Mouse (Mus musculus): ENCODE measurements at regions not wholly inside any gene's neighbourhood (a gene's known extent, or its start where the extent isn't known, plus 50 kb on each side); places are given as distances from the start of the nearest gene placed in this dataset.
A peak's percentile ranks its signal among the peaks of the same experiment; 100 is the strongest.

DNA sequence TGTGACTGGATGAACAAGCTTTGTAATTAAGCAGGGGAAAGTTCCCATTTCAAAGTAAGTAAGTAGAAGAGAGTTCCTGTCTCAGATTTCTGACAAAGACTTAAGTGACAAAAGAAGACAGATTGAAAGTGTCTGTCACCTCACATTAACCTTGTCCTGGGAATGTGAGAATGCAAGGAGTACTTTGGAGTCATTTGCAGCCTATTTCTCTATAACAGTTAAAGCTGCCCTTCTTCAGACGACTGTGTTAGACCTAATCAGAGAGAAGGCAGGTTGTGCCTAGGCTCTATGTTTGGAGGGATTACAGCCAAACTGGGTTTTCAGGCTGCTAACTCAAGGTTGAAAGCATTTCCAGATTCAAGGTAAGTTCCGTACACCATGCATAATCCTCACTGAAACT lies 446.5 kb downstream of the Pdgfc start:
- DNase-seq (ENCODE audit: low read depth), result no peak

DNA sequence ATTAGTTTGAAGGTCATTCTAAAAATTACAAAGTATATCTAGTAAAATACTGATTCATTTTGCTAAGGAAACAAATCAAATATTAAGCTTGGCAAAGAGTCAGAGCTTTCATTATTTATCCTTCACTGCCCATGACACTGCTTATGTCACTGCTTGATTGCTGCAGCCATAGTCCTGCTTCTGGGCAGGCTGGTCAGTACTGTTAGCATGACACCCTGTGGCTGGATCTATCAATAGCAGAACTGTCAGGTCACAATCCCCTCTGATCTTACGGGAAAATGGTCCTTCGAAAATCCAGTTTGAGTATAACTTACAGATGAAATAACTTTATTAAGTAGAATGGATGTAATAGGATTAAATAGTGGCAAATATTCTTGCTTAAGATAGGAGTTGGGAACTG lies 447.1 kb downstream of the Pdgfc start:
- peak; percentile 36 for DNase-seq (ENCODE audit: low read depth)

DNA sequence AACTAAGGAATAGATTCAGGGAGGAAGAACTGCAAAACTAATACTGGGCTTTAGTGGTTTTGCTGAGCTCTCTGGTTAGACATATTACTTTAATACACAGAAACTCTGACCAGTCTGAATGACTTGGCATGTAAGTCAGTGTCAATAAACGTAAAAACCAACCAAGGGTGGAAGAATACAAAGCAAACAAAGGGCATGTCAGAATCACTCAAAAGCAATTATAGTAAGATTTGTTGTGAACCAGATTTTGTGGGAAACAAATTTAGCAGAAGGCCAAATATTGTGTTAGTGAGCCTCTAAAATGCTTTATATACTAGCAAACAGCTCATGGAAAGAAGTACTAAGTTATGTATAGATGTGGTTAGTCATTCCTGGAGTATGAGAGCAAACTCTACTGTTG lies 427.1 kb upstream of the Ctso start:
- DNase-seq (ENCODE audit: low read depth), result no peak

GRCm38 (mm10) chr3:81508611-81509010 lies 423.8 kb upstream of the Ctso start:
- no peak for DNase-seq (ENCODE audit: low read depth)

DNA sequence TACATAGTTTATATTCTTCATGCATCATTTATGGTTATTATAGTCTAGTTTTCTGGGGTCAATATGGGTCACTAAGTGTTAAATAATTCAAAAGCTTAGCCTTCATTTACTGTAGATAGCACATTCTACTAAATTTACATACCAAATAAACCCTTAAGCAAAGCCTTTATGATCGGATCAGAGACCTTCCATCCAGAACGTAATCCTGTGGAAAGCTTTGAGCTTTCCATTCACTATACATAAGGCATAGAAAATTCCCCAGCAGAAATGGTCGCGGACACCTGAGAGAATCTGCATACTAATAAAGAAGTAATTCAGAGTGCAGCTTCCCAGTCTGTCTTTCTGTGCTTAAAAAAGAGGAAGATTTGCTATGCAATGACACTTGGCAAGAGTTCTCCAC lies 410.6 kb upstream of the Ctso start:
- DNase-seq (ENCODE audit: low read depth), result no peak

DNA sequence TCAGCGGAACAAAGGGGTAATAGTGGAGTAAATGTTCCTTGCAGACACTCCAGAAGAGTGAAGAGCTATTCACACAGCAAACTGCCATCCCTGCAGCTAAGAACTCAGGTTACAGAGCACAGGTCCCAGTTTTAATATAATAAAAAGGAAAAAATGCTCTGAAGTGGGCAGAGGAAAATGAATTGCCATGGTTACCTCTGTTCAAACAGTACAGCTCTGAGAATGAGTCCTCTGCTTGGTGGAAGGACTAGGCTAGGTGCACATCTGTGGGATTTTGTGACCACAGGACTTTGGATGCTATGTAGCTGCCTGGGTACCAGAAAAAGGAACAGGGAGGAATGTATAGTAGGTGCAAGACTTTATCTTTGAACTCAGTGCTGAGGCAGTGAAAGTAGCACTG lies 401.5 kb upstream of the Ctso start:
- DNase-seq (ENCODE audit: low read depth), result no peak

DNA sequence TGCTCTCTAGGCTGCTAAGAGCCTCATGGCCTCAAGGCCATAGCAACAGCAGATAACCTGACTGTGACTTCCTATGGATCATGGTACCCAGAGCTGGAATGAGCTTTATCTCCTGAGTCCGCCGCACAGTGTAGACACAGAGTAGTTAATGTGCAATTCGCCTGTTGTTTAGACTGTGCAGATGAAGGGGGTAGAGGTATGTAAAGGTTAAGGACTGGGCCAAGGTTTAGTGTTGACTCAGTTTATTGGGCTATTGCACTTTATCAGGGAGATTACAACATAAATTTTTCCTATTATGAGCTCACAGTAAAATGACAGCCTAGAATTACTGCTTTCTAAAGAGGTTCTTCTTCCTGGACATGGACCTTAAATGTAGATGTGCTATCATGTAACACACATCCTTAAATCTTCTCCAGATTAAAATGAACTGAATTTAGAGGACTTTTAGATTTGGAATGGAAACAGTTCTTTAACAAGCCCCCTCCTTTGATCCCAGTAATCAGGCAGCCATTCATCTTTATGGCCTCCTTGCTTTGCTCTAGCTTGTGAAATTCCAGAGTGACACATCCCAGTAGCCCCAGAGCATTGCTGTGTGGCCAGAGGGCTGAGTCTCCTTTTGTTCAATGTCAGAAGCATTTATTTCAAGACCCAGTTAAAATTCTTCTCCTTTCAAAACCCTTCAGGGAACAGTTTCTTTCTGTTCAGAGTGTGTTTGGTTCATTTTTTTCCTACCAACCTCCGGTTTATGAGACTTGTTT lies 396.8 kb upstream of the Ctso start:
- no peak for DNase-seq (ENCODE audit: low read depth)

GRCm38 (mm10) chr3:81554773-81555172 lies 377.6 kb upstream of the Ctso start:
- DNase-seq (ENCODE audit: low read depth), result no peak

DNA sequence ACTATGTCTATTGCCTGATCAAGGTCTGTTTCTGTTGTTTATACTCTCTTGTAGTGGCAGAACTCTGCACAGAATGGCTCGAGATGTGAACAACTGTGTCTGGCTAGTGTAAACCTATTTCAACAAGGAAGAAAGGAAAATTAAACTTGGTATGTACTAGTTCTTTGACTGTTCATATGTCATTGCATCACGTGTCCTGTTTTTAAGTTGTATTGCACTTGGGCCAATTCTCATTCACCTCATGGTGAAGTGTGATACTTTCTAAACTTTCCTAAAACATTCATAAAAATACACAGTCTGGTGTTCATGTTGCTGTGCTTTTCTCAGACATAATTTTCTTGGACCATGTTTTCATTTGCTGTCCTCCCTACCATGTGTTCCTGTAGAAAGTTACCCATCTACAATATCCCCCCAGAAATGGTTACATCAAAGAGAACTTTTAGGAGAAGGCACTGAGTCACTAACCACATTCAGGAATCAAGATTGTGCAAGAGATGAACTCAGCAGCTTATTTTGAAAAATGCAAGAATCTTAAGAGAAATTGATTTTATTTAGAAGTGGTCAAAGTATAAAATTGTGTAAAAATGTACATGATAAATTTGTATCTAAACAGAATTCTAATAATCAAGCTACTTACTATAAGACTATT lies 369.7 kb upstream of the Ctso start:
- DNase-seq (ENCODE audit: low read depth), result peak; percentile 89

DNA sequence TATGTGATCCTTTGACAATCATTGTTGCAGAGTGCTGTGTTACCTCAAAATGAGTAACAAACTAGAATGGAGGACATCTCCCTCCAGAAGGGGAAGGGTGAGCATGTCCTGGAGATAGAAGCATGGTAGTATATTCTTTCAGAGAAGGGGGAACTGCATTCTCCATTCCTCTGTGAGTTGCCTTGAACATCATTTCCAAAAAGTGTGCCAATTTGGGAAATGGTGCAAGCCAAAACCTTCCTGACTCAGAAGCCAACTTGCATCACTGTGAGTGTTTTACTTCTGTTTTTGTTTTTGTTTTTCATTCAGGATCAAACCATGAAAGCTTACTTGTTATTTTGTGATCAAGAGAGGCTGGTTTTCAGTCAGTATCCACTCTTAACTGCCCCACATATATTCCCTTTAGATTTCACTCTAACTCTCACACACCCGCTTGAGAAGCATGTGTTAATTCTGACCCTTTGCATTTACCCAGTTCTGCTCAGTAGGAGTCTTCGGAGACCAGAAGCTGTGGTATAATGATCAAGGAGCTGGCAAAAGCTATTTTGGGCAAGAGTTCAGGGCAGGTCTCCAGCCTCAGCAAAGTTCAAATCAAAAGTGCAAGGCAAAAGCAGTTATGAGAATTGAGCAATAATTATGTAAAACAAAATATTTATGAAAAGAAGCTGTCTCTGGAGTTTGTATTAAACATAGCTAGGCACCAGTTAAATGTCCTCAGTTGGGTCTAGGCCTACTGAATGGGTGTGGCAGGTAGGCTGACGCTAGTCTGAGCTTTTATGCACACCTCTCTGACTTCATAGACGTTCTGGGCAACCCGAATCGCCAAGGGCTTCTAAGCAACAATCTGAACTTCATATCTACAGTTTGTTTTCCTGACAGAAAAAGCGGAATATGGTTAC lies 368.3 kb upstream of the Ctso start:
- DNase-seq (ENCODE audit: low read depth), result peak; percentile 43

- no peak for DNase-seq (ENCODE audit: low read depth)
Observed at GRCm38 (mm10) chr3:81564757-81565063, 367.7 kb upstream of the Ctso start.

GRCm38 (mm10) chr3:81583387-81584027 lies 348.9 kb upstream of the Ctso start:
- no peak for DNase-seq (ENCODE audit: low read depth)

DNA sequence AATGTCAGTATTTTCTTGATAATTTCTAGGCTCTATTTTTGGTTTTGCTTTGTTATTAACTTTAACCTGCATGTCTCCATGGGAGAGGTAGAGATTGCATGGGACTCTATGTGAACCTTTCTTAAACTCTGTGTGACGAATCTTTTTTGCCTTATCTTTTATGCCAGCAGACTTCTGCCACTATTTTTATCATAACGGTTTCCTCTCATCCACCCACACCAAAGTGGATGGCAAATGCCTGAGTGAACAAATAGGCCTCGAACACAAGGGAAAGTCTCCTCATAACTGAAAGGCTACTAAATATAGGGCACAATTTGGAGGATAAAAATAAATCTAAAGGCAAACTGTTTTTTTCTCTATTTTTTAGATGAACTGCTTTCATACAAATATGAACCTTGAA lies 343.3 kb upstream of the Ctso start:
- DNase-seq (ENCODE audit: low read depth), result peak; percentile 88

DNA sequence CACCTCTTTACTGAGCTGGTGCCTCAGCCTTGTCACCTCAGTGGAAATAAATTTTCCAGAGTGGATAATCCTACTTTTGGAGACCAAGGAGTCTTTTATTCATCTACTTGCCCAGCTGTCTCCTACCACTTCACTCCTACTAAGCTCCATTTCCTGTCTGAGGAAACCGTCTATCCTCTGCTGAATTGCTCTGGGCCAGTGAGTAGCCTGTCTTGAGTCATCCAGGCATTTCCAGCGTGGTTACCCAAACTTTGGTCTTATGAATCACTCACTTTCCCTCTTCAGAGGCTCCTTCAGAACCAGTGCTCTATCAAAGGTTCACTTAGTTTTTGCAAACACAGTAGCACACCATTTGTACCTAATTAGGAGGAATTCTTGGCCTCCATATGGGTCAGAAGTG lies 303.2 kb upstream of the Ctso start:
- DNase-seq (ENCODE audit: low read depth), result peak; percentile 80

DNA sequence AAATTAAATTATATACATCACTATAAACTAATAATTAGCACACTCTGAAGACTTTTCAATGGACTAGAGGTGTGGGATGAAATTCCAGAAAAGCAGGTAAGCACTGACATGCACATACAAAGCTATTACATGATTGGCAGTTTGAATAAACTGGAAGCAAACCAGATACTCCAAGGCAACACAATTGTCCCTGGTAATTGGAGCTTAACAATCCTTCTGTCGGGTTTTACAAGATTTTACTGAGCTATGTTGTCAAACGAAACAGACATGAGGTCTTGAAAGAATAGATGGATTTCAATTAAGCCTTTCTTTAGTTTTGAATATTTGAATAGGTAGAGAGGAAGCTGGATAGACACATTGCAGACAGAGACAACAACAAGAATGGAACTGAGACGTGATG lies 273.9 kb upstream of the Ctso start:
- DNase-seq (ENCODE audit: low read depth), result no peak

- no peak for DNase-seq (ENCODE audit: low read depth)
Observed at GRCm38 (mm10) chr3:81661620-81662019, 270.8 kb upstream of the Ctso start.

DNA sequence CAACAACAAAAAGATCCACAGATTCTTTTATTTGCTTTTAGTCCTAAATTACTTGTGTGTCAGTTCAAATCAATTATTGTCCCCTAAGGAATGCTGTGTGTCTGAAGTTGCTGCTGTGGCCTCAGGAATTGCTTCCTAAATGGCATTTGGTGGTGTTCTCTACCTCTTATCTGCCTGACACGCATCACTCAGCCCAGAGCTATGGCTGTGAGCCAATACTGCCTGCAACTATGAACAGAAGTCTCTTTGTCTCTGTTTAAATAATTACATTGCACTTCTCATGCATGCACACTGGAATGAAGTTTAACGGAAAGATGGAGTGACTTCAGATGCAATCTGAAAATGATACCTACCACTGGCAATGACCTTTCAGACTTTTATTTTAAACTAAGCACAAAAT lies 266.1 kb upstream of the Ctso start:
- DNase-seq (ENCODE audit: low read depth), result peak; percentile 13

GRCm38 (mm10) chr3:81676570-81676969 lies 255.8 kb upstream of the Ctso start:
- DNase-seq (ENCODE audit: low read depth), result no peak

DNA sequence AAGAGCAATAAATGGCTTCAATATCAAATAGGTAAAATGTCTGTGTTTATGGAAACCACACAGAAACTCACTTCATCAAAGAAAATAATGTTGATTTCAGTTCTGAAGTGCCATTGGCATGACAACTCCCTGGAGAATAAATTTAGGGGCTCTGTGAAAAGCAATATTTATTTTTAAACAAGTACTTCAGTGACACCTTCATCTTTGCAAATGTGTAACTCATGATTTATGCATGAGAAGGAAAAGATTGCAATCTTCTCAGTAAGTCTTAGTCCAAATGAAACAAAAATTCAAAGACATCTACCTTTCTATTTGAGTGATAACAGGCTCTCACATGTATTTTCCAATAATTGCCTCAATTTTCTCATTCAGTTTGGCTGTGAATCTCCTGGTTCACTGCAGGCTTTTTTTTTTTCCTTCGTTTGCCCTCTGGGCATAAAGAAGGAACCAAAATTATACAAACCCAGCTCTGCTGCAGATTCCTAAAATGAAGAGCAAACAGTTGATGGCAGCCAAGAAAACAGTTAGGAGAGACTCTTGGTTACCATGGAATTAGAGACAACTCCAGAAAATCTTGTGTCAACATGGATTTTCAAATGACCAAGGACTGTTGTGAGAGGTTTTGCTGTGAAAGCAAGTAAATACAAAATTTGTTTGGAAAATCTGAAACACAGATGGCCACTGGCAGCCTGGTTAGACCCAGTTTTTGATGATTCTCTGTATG lies 230.3 kb upstream of the Ctso start:
- DNase-seq (ENCODE audit: low read depth), result no peak

GRCm38 (mm10) chr3:81718911-81719310 lies 213.5 kb upstream of the Ctso start:
- DNase-seq (ENCODE audit: low read depth), result no peak

- DNase-seq (ENCODE audit: low read depth), result no peak
Observed at GRCm38 (mm10) chr3:81735463-81735862, 196.9 kb upstream of the Ctso start.

DNA sequence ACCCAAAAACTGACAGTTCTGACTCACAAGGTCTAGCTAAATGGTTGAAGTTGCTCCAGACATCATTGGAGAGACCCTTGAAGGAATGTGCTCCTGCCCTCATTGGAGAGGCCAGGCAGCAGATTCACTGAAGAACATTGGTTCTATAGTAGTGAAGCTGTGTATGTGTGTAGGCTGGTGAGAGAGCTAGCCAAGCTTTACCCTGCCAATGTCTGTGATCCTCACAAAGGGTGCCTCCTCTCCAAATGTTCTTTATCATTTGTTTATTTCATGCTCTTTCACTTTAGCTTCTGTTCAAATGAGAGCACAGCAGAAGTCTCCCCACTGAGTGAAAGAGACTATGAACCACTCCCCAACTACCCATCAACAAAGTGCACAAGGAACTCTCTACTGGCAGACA lies 195.6 kb upstream of the Ctso start:
- no peak for DNase-seq (ENCODE audit: low read depth)

Measured in 416B (cell line).